ENCODE assay signal across 8 mouse cellular contexts in the genomic region with DNA sequence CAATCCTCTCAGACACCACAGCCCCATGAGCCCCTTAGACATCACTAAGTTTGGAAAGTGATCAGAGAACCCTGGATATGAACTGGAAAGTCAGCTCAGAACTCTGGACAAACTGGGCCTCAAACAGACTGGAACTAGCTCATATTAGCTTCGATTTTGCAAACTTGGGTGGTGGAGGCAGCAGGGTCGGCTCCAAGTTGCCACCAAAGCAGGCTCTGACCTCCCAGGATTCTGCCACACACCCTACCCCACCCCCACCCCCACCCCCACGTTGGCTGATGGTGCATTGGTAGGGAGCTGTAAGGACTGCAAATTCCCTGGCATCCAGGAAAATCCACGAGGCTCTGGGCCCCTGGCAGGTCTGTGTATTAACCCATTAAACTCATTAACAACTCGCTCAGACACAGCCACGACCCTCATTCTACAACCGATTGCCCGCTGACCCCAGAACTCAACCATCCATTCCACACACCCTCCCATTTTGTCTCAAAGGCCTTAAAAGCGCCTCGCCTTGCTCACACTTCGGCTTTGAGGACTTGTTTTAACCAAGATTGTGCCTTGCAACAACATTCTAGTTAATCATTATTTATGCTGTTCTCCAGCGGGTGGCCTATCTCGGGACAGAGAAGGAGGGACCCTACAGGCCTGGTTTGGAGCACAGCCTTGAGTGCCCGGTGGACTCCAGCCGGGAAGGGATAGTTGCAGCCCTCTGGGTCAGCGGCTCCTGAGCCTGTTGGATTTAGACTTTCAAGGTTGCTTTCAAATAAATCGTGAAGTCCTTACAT. TPM values are rescaled to one million over a fixed set of nuclear protein-coding genes. Genes with fewer than 3 reads are reported as not detected.
DNase-seq lines count a peak whose midpoint lies in the region; ATAC-seq and TF ChIP-seq lines count a peak whose summit lies in the region.

No protein-coding gene starts in this region.

- no peak for TF ChIP-seq CTCF in left cerebral cortex, adult 2 months (IDR thresholded peaks at IDR 0.05)

- no peaks in the 10 kb centered on the region for H3K36me3 ChIP-seq in forebrain, embryonic 12.5 days (replicated peaks)
- H3K36me3 ChIP-seq in kidney, embryonic 16.5 days (ENCODE audit: insufficient read depth, low read length), result no peaks in the 10 kb centered on the region
- no peaks in the 10 kb centered on the region for H3K36me3 ChIP-seq in midbrain, embryonic 13.5 days

- intact Hi-C loops in left cerebral cortex, adult 2 months (cut with DNase I), result no loop called here

- 0 out of 2 replicates have a peak overlapping the region, but pooled peaks have one; percentile 60 for H3K9ac ChIP-seq in forebrain, embryonic 12.5 days
- H3K9ac ChIP-seq in kidney, embryonic 16.5 days (replicated peaks; ENCODE audit: low read length), result peak overlapping the region; percentile 71
- peak overlapping the region; percentile 87 for H3K9ac ChIP-seq in midbrain, embryonic 13.5 days (replicated peaks)

- H3K27me3 ChIP-seq in forebrain, embryonic 12.5 days, result peaks cover 87% of the 10 kb centered on the region
- H3K27me3 ChIP-seq in kidney, embryonic 16.5 days (ENCODE audit: insufficient read depth, low read length), result peaks cover 50% of the 10 kb centered on the region
- peaks cover 51% of the 10 kb centered on the region for H3K27me3 ChIP-seq in midbrain, embryonic 13.5 days

- no peaks in the 10 kb centered on the region for H3K9me3 ChIP-seq in forebrain, embryonic 12.5 days
- no peaks in the 10 kb centered on the region for H3K9me3 ChIP-seq in kidney, embryonic 16.5 days (ENCODE audit: low read length)
- H3K9me3 ChIP-seq in midbrain, embryonic 13.5 days, result no peaks in the 10 kb centered on the region

- peak; percentile 52 for DNase-seq in embryo, embryonic 11 days
- DNase-seq in spleen, postnatal 14 days (ENCODE audit: low spot score in 2 of 2), result no peak
- no peak for DNase-seq in adrenal gland, postnatal 36 days
- DNase-seq in left cerebral cortex, adult 2 months (ENCODE audit: extremely low spot score in 1 of 2, low spot score in 2 of 2), result no peak
- no peak for DNase-seq in thymus, postnatal 36 days

- WGBS in forebrain, embryonic 12.5 days, result 10% methylated on average over 17 of the region's 17 CpGs
- WGBS in kidney, embryonic 16.5 days, result 22% methylated on average over 17 of the region's 17 CpGs
- WGBS in midbrain, embryonic 13.5 days, result 9% methylated on average over 17 of the region's 17 CpGs

- peak overlapping the region; percentile 59 for H3K4me3 ChIP-seq in forebrain, embryonic 12.5 days (replicated peaks)
- H3K4me3 ChIP-seq in kidney, embryonic 16.5 days (ENCODE audit: low read length), result peak overlapping the region; percentile 56
- H3K4me3 ChIP-seq in midbrain, embryonic 13.5 days (replicated peaks), result peak overlapping the region; percentile 80
- H3K4me3 ChIP-seq in left cerebral cortex, adult 2 months, result no peak overlapping the region

- H3K4me2 ChIP-seq in forebrain, embryonic 12.5 days, result peak overlapping the region; percentile 93
- peak overlapping the region; percentile 81 for H3K4me2 ChIP-seq in kidney, embryonic 16.5 days (replicated peaks; ENCODE audit: low read depth, low read length)
- peak overlapping the region; percentile 92 for H3K4me2 ChIP-seq in midbrain, embryonic 13.5 days (replicated peaks)

- H3K27ac ChIP-seq in forebrain, embryonic 12.5 days, result no peak overlapping the region
- H3K27ac ChIP-seq in kidney, embryonic 16.5 days (ENCODE audit: low read length), result peak overlapping the region; percentile 83
- H3K27ac ChIP-seq in midbrain, embryonic 13.5 days, result no peak overlapping the region
- H3K27ac ChIP-seq in left cerebral cortex, adult 2 months, result no peak overlapping the region

- no peak for ATAC-seq in forebrain, embryonic 12.5 days (ENCODE audit: low FRiP score)
- peak; percentile 63 for ATAC-seq in kidney, embryonic 16.5 days (ENCODE audit: low FRiP score, low TSS enrichment)
- no peak for ATAC-seq in midbrain, embryonic 13.5 days

- peaks cover 69% of the 10 kb centered on the region for H3K4me1 ChIP-seq in forebrain, embryonic 12.5 days
- H3K4me1 ChIP-seq in kidney, embryonic 16.5 days (ENCODE audit: insufficient read depth, low read length), result peaks cover 67% of the 10 kb centered on the region
- H3K4me1 ChIP-seq in midbrain, embryonic 13.5 days (replicated peaks), result peaks cover 77% of the 10 kb centered on the region

RNA-seq across cellular contexts. Expression of a gene that starts 3.6 kb away (rescaled TPM):
- 8.8 and 9.2 TPM in 2 replicates for polyA plus RNA-seq in forebrain, embryonic 12.5 days (2016; fragmentation: Nextera tagmentation; extraction: Ambion mirVana)
- 33.4 and 34.0 TPM in 2 replicates for polyA plus RNA-seq in kidney, embryonic 16.5 days (2015; fragmentation: Nextera tagmentation; extraction: Ambion mirVana)
- polyA plus RNA-seq in midbrain, embryonic 13.5 days (2015; fragmentation: Nextera tagmentation; extraction: Ambion mirVana), result 13.0 and 15.9 TPM in 2 replicates
- 1 to 10 TPM; 2.0 to 2.3 TPM for total RNA-seq in adrenal gland, postnatal 36 days (2021)
- 1 to 10 TPM; 1.1 to 1.2 TPM for total RNA-seq in left cerebral cortex, adult 2 months (2021)
